Mouse (Mus musculus) small intestine, adult 2 months (tissue): ENCODE results near the gene Atp5g1. TPM values are rescaled to one million over a fixed set of nuclear protein-coding genes. Genes with fewer than 3 reads are reported as not detected.
A peak's percentile ranks its signal among the peaks of the same experiment; 100 is the strongest.

Experiments
- H3K27ac ChIP-seq: fragments of 200-500 bp; 2 replicates; pipeline ENCODE4 v1.5.1; 2012; ENCODE audit warnings: low read depth, low read length, control low read depth, inconsistent platforms; ENCODE audit not compliant: insufficient read depth
- H3K27me3 ChIP-seq: fragments of 200-500 bp; 2 replicates; pipeline ENCODE4 v1.6.1; 2012; ENCODE audit warnings: mild to moderate bottlenecking, moderate library complexity, low read length, inconsistent platforms; ENCODE audit not compliant: control insufficient read depth, insufficient read depth
- H3K36me3 ChIP-seq: fragments of 200-500 bp; 2 replicates; pipeline ENCODE4 v1.6.1; 2012; ENCODE audit warnings: mild to moderate bottlenecking, low read length, control low read depth, inconsistent platforms; ENCODE audit not compliant: control insufficient read depth, insufficient read depth
- H3K4me1 ChIP-seq: fragments of 200-500 bp; 2 replicates; pipeline ENCODE4 v1.6.1; 2012; ENCODE audit warnings: low read length, inconsistent platforms, mixed read lengths; ENCODE audit not compliant: control insufficient read depth, insufficient read depth, insufficient read length
- H3K4me3 ChIP-seq: fragments of 200-500 bp; 2 replicates; pipeline ENCODE4 v1.5.1; 2012; ENCODE audit warnings: low read depth, mild to moderate bottlenecking, control low read depth, inconsistent platforms, low read length, moderate library complexity
- CTCF ChIP-seq: fragments of 200-500 bp; IDR thresholded peaks from 2 replicates; pipeline ENCODE4 v1.5.1; 2012; ENCODE audit warnings: low read depth, mild to moderate bottlenecking, control low read depth, inconsistent platforms, low read length, moderate library complexity, mixed read lengths; ENCODE audit not compliant: insufficient replicate concordance, insufficient read length; ENCODE audit errors: extremely low read depth
- POLR2A ChIP-seq: fragments of 200-500 bp; IDR thresholded peaks from 2 replicates; pipeline ENCODE4 v1.6.1; 2012; ENCODE audit warnings: low read depth, mild to moderate bottlenecking, control low read depth, inconsistent platforms, low read length, moderate library complexity
- WGBS: fragments of 180-500 bp; shearing (Covaris S2); methylation state at CpG from one replicate; pipeline ENCODE4 v1.1.7; 2018; 5-methylcytosine and 5-hydroxymethylcytosine counted together
- polyA plus RNA-seq: library from polyadenylated mRNA; depleted of rRNA; stranded (reverse); fragments of >200 nt; gene quantifications from 2 replicates; pipeline ENCODE4 v1.2.3, GENCODE M21; 2012

The Atp5g1 gene
- polyA plus RNA-seq, 1 experiment, result 1,031 TPM

DNA sequence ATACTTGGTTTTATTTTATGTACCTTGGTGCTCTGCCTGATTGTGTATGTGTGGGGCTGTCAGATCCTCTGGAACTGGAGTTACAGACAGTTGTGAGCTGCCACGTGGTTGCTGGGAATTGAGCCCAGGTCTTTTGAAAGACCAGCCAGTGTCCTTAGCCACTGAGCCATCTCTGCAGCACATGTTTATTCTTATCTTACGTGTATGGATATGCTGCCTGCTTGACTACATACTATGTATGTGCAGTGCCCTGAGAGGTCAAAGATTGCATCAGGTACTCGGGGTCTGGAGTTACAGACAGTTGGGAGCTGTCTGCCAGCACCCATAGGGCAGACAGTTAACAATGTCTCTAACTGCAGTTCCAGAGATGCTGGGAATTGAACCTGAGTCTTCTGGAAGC, 7.2 kb upstream of the Atp5g1 start:
- no peak overlapping the region for H3K4me3 ChIP-seq
- no peaks in the 10 kb centered on the region for H3K4me1 ChIP-seq
- WGBS, result 58% methylated on average over 3 of the region's 3 CpGs
- TF ChIP-seq POLR2A (no peak), CTCF (no peak)
- H3K36me3 ChIP-seq, result no peaks in the 10 kb centered on the region
- H3K27me3 ChIP-seq, result no peaks in the 10 kb centered on the region
- no peak overlapping the region for H3K27ac ChIP-seq

DNA sequence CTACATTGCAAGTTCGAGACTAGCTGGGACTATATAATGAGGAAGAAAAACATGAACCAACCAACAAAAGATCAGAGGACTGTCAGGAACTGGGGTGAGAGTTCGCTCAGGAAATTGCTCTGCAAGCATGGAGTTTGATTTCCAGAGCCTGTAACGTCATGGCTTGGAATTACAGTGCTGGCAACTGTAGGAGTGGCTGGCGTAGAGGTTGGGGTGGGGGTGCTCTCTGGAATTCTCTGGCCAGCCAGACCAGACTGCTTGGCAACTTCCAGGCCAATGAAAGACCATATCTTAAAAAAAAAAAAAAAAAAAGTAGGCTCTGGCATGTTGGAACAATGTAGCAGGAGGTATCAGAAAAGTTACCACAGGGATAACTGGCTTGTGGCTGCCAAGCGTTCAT, 5.3 kb upstream of the Atp5g1 start:
- WGBS, result 64% methylated on average over 5 of the region's 5 CpGs
- Histone ChIP-seq H3K4me3 (no peak overlapping the region), H3K36me3 (no peaks in the 10 kb centered on the region), H3K27ac (no peak overlapping the region), H3K4me1 (no peaks in the 10 kb centered on the region), H3K27me3 (no peaks in the 10 kb centered on the region)
- TF ChIP-seq POLR2A (no peak), CTCF (no peak)

DNA sequence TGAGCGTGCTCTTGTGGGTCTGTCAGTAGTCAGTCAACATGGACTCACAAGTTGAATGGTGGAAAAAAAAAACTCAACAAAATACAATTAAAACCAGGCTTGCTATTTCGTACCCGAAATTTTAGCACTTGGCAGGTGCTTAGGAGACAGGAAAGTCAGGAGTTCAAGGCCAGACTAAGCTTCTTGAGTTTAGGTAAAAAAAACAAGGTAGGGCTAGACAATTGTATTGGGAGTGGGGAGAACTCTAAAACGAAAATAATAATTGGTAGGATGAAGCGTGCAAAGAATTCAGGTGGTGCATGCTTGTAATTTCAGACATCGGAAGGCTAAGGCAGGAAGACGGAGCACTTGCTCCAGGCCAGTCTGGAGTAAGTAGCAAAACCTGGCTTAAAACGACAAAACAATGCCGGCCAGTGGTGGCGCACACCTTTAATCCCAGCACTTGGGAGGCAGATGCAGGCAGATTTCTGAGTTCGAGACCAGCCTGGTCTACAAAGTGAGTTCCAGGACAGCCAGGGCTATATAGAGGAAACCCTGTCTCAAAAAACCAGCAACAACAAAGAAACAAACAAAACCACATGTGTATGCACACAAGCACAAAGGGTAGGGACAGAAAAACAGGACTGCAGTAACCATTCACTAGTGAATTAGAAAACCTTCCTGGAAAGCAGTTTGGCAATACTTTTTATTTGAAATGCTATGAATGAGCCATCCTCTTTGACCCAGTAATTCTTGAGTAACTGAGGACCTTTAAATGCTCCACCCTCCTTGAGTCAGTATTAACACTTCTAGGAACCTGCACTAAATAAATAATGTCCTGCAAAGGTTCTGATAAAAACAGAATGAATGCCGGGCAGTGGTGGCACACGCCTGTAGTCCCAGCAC, 993 bp upstream of the Atp5g1 start:
- Histone ChIP-seq H3K36me3 (peaks cover 8% of the 10 kb centered on the region), H3K27me3 (no peaks in the 10 kb centered on the region), H3K27ac (peak overlapping the region; percentile 43), H3K4me3 (peak overlapping the region; percentile 45), H3K4me1 (no peaks in the 10 kb centered on the region)
- 58% methylated on average over 13 of the region's 13 CpGs for WGBS
- no peak for TF ChIP-seq CTCF
- no peak for TF ChIP-seq POLR2A

DNA sequence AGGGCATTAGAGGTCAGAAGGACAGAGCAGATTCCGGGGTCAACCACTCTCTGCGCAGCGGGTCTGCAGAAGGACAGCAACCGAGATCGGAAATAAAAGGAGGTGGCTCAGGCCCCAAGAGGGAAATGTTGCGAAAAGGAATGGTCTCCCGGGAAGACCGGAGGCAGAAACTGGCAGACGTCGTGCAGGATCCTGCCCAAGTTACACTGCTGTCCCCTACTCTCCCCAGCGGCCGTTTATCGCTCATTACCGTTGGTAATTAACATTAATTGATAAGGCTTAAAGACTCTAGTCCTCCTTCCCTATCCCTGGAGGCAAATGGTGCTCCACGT, 327 bp downstream of the Atp5g1 start:
- peak overlapping the region; percentile 58 for H3K27ac ChIP-seq
- H3K4me3 ChIP-seq, result peak overlapping the region; percentile 78
- H3K36me3 ChIP-seq, result peaks cover 14% of the 10 kb centered on the region
- WGBS, result 0% methylated on average over 15 of the region's 15 CpGs
- H3K4me1 ChIP-seq, result no peaks in the 10 kb centered on the region
- H3K27me3 ChIP-seq, result no peaks in the 10 kb centered on the region
- TF ChIP-seq POLR2A (no peak), CTCF (no peak)

DNA sequence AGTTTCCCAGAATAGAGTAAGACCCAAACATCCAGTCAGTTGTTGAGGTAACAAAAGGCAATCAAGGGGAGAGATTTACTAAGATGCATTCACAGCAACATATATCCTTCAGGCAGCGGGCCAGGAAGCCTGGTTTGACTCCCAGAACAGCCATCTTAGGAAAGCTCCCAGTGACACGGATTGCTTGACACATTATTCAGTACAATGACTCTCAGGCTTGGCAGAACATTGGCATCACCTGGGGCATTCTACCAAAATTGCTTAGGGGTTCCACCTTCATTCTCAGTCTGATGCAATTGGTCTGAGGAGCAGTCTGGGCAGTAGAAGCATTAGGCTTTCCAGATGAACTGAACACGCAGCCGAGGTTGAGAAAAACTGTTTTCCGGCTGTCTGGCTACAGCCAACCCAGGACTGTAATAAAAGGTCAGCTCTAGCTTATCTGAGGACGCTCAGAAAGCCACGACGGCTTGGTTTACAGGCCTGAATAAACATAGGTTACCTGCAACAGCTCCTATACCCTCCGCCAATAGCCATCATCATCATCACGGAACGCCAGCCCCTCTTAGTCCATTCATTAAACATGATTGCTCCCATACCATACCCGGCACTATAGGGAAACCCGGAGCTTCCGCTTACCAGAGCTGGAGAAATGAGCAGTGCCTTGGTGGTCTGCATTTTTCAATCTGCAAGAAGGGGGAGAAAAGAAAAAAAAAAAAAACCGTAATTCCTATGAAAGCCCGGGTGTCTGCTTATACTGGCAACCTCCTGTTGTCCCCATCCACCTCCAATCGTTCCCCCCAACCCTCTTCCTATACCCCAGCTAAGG, 906 bp downstream of the Atp5g1 start:
- H3K4me1 ChIP-seq, result no peaks in the 10 kb centered on the region
- peak overlapping the region; percentile 78 for H3K4me3 ChIP-seq
- peaks cover 16% of the 10 kb centered on the region for H3K36me3 ChIP-seq
- no peaks in the 10 kb centered on the region for H3K27me3 ChIP-seq
- TF ChIP-seq POLR2A, result no peak
- no peak for TF ChIP-seq CTCF
- peak overlapping the region; percentile 58 for H3K27ac ChIP-seq
- 5% methylated on average over 17 of the region's 17 CpGs for WGBS

DNA sequence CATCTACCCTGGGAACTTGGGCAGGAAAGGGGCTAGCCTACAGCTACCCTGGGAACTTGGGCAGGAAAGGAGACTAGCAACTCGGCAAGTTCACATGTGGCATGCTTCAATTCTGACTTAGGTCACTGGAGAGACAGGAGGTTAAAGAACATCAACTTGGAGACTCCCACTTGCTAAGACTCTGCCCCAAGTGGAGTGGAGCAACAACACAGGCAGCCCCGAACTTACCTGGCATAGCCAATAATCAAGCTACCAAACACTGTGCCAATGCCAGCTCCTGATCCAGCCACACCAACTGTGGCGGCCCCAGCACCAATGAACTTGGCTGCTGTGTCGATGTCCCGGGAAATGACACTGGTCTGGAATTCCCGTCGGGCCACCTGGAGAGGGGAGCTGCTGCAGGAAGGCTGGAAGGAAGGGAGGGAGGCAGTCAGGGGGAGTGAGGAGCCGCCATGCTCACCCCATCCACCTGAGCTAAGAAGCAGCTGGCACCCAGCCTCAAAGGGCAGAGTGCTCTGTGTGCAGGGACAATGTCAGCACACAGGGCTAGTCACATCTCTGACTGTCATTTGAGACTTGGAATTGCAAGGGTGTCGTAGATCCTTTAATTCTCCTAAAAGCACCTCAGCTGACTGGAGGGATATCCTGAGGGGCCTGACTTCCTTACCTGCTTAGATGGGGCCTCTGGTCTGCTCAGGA, 2.0 kb downstream of the Atp5g1 start:
- Histone ChIP-seq H3K27me3 (no peaks in the 10 kb centered on the region), H3K36me3 (peaks cover 16% of the 10 kb centered on the region), H3K4me1 (peaks cover under 1% of the 10 kb centered on the region; the same call in 1 of the 2 replicates), H3K27ac (0 out of 2 replicates have a peak overlapping the region, but pooled peaks have one; percentile 58), H3K4me3 (peak overlapping the region; percentile 26)
- no peak for TF ChIP-seq CTCF
- TF ChIP-seq POLR2A, result no peak
- WGBS, result 49% methylated on average over 9 of the region's 9 CpGs
